ENCODE assay signal across 19 mouse cellular contexts in genomic region chr2:124562091-124562490, GRCm38 (mm10).
DNase-seq lines count a peak whose midpoint lies in the region; ATAC-seq and TF ChIP-seq lines count a peak whose summit lies in the region.
"Had no signal": no experiment of that assay in that cellular context is flagged by ENCODE, and none has a peak within 500 bp of the region (broad histone marks: within the 10 kb centered on the region; RNA-seq: fewer than 3 reads in every experiment).

No protein-coding gene starts in this region.

- no peak overlapping the region for H3K4me2 ChIP-seq in midbrain, embryonic 13.5 days (replicated peaks)
- H3K4me2 ChIP-seq in midbrain, embryonic 14.5 days (ENCODE audit: low read length), result no peak overlapping the region
- H3K4me2 ChIP-seq in midbrain, postnatal 0 days (ENCODE audit: low read depth, low read length, poor library complexity, severe bottlenecking), result no peak overlapping the region
- H3K4me2 ChIP-seq: heart, embryonic 13.5 days; liver, embryonic 11.5 days; lung, embryonic 15.5 days had no signal

- 0 out of 2 replicates have a peak, but pooled peaks have one; percentile 56 for ATAC-seq in midbrain, embryonic 13.5 days
- no peak for ATAC-seq in midbrain, embryonic 14.5 days (ENCODE audit: low FRiP score, low TSS enrichment)
- ATAC-seq in midbrain, postnatal 0 days (ENCODE audit: low FRiP score), result no peak
- ATAC-seq: CD4-positive, CD25-positive, alpha-beta regulatory T cell, adult 4 months; intestine, postnatal 0 days had no signal

- no peak for TF ChIP-seq CTCF in midbrain, postnatal 0 days (IDR thresholded peaks at IDR 0.05)

- H3K9me3 ChIP-seq in heart, embryonic 10.5 days, result no peaks in the 10 kb centered on the region
- H3K9me3 ChIP-seq in midbrain, embryonic 13.5 days, result no peaks in the 10 kb centered on the region
- no peaks in the 10 kb centered on the region for H3K9me3 ChIP-seq in midbrain, embryonic 14.5 days (ENCODE audit: control insufficient read depth, low read length)
- no peaks in the 10 kb centered on the region for H3K9me3 ChIP-seq in midbrain, postnatal 0 days (ENCODE audit: low read length)
- H3K9me3 ChIP-seq: heart, embryonic 13.5 days; limb, embryonic 10.5 days; lung, embryonic 15.5 days had no signal

- peaks cover 11% of the 10 kb centered on the region; the same call in 1 of the 2 replicates for H3K4me1 ChIP-seq in heart, embryonic 10.5 days
- peaks cover 3% of the 10 kb centered on the region; the same call in 1 of the 2 replicates for H3K4me1 ChIP-seq in midbrain, embryonic 13.5 days (replicated peaks)
- H3K4me1 ChIP-seq in midbrain, embryonic 14.5 days (ENCODE audit: control insufficient read depth, insufficient read depth, low read length), result no peaks in the 10 kb centered on the region; the same call in 1 of the 2 replicates
- no peaks in the 10 kb centered on the region for H3K4me1 ChIP-seq in midbrain, postnatal 0 days (ENCODE audit: insufficient read depth, low read length)
- H3K4me1 ChIP-seq: limb, embryonic 10.5 days had no signal

- H3K27me3 ChIP-seq in heart, embryonic 10.5 days (ENCODE audit: insufficient read depth, poor library complexity, severe bottlenecking), result no peaks in the 10 kb centered on the region
- H3K27me3 ChIP-seq in midbrain, embryonic 13.5 days, result no peaks in the 10 kb centered on the region
- H3K27me3 ChIP-seq in midbrain, embryonic 14.5 days (ENCODE audit: control insufficient read depth, insufficient read depth, low read length), result no peaks in the 10 kb centered on the region
- H3K27me3 ChIP-seq in midbrain, postnatal 0 days (ENCODE audit: insufficient read depth, low read length), result no peaks in the 10 kb centered on the region
- H3K27me3 ChIP-seq: heart, embryonic 13.5 days had no signal

- H3K4me3 ChIP-seq in heart, embryonic 10.5 days, result no peak overlapping the region
- H3K4me3 ChIP-seq in midbrain, embryonic 13.5 days (replicated peaks), result no peak overlapping the region
- no peak overlapping the region for H3K4me3 ChIP-seq in midbrain, embryonic 14.5 days (replicated peaks; ENCODE audit: low read depth, low read length)
- no peak overlapping the region for H3K4me3 ChIP-seq in midbrain, postnatal 0 days (ENCODE audit: low read depth, low read length)
- H3K4me3 ChIP-seq: erythroblast, embryonic 14.5 days; heart, embryonic 13.5 days; limb, embryonic 10.5 days; lung, embryonic 15.5 days had no signal

- H3K9ac ChIP-seq in midbrain, embryonic 13.5 days (replicated peaks), result no peak overlapping the region
- H3K9ac ChIP-seq in midbrain, embryonic 14.5 days (replicated peaks; ENCODE audit: low read length), result no peak overlapping the region
- no peak overlapping the region for H3K9ac ChIP-seq in midbrain, postnatal 0 days (replicated peaks; ENCODE audit: low read length, poor library complexity, severe bottlenecking)
- H3K9ac ChIP-seq: heart, embryonic 13.5 days; lung, embryonic 15.5 days had no signal

- H3K27ac ChIP-seq in heart, embryonic 10.5 days, result 0 out of 2 replicates have a peak overlapping the region, but pooled peaks have one; percentile 25
- no peak overlapping the region for H3K27ac ChIP-seq in midbrain, embryonic 13.5 days
- H3K27ac ChIP-seq in midbrain, embryonic 14.5 days (replicated peaks; ENCODE audit: low read depth, low read length), result no peak overlapping the region
- no peak overlapping the region for H3K27ac ChIP-seq in midbrain, postnatal 0 days (ENCODE audit: low read depth, low read length)
- H3K27ac ChIP-seq: heart, embryonic 13.5 days; limb, embryonic 10.5 days; lung, embryonic 15.5 days had no signal

- 56% methylated on average over 2 of the region's 2 CpGs for WGBS in heart, embryonic 10.5 days
- WGBS in midbrain, embryonic 13.5 days, result 67% methylated on average over 2 of the region's 2 CpGs
- 58% methylated on average over 2 of the region's 2 CpGs for WGBS in midbrain, embryonic 14.5 days
- WGBS in midbrain, postnatal 0 days, result 45% methylated on average over 2 of the region's 2 CpGs

- peak; percentile 6 for DNase-seq in cerebellum, adult 11-12 months
- no peak for DNase-seq in cerebellum, adult 11 months
- DNase-seq in heart, embryonic 10.5 days (ENCODE audit: low spot score), result no peak
- DNase-seq in heart, postnatal 4 days, result no peak
- no peak for DNase-seq in midbrain, embryonic 14.5 days
- DNase-seq in midbrain, postnatal 0 days (ENCODE audit: low spot score), result peak; percentile 14
- no peak for DNase-seq in adipocyte (ENCODE audit: low spot score)
- DNase-seq: adrenal gland, adult 2 months; heart, postnatal 36 days; thymus, postnatal 4 days had no signal

- H3K36me3 ChIP-seq in heart, embryonic 10.5 days, result no peaks in the 10 kb centered on the region
- H3K36me3 ChIP-seq in midbrain, embryonic 13.5 days, result no peaks in the 10 kb centered on the region
- no peaks in the 10 kb centered on the region for H3K36me3 ChIP-seq in midbrain, embryonic 14.5 days (ENCODE audit: control insufficient read depth, insufficient read depth, low read length)
- H3K36me3 ChIP-seq in midbrain, postnatal 0 days (ENCODE audit: insufficient read depth, low read length), result no peaks in the 10 kb centered on the region
- H3K36me3 ChIP-seq: G1E; heart, embryonic 13.5 days; limb, embryonic 10.5 days; lung, embryonic 15.5 days had no signal

Comparison
In these comparisons a context has a peak if more than half of its experiments do, and no peak if none do; other contexts are left out.
1. DNase-seq: peak in cerebellum, adult 11-12 months (single experiment) and midbrain, postnatal 0 days (single experiment); none in cerebellum, adult 11 months (single experiment), heart, embryonic 10.5 days (single experiment), heart, postnatal 4 days (single experiment), midbrain, embryonic 14.5 days (single experiment) and adipocyte (single experiment).